Mouse (Mus musculus) cerebellum, adult 11 months (tissue): ENCODE data around the gene Prss40.

ENCODE experiments used
- DNase-seq: peaks from one replicate; pipeline ENCODE4 v3.0.0; 2022

Prss40 gene

GRCm38 (mm10) chr1:34560843-34561242 lies at the start of gene Prss40:
Gene Prss40 (minus strand): TSS chr1:34560943.
- DNase-seq, result no peak

- DNase-seq, result peak; percentile 72
Measured at GRCm38 (mm10) chr1:34602363-34602762, 41.6 kb upstream of the Prss40 start.

- DNase-seq, result no peak
Measured at GRCm38 (mm10) chr1:34601323-34602047, 40.7 kb upstream of the Prss40 start.

- DNase-seq, result no peak
Measured at GRCm38 (mm10) chr1:34600000-34600399, 39.3 kb upstream of the Prss40 start.

- no peak for DNase-seq
Measured at GRCm38 (mm10) chr1:34587298-34588096, 26.8 kb upstream of the Prss40 start.

- DNase-seq, result peak; percentile 45
Measured at GRCm38 (mm10) chr1:34584736-34585135, 24.0 kb upstream of the Prss40 start.

GRCm38 (mm10) chr1:34583821-34584263 lies 23.1 kb upstream of the Prss40 start:
- DNase-seq, result peak; percentile 97

- DNase-seq, result no peak
Measured at GRCm38 (mm10) chr1:34582218-34582617, 21.5 kb upstream of the Prss40 start.

GRCm38 (mm10) chr1:34579782-34580356 lies 19.1 kb upstream of the Prss40 start:
- peak; percentile 66 for DNase-seq

GRCm38 (mm10) chr1:34578851-34579781 lies 18.4 kb upstream of the Prss40 start, which contains the start of gene Amer3:
Gene Amer3 (plus strand): TSS chr1:34579657.
- DNase-seq, result peak; percentile 90

- no peak for DNase-seq
Measured at GRCm38 (mm10) chr1:34573221-34573620, 12.5 kb upstream of the Prss40 start.

GRCm38 (mm10) chr1:34571431-34571830 lies 10.7 kb upstream of the Prss40 start:
- no peak for DNase-seq

GRCm38 (mm10) chr1:34569876-34570275 lies 9.1 kb upstream of the Prss40 start:
- DNase-seq, result no peak

GRCm38 (mm10) chr1:34568120-34568519 lies 7.4 kb upstream of the Prss40 start:
- no peak for DNase-seq

- DNase-seq, result no peak
Measured at GRCm38 (mm10) chr1:34564383-34565045, 3.8 kb upstream of the Prss40 start.

- no peak for DNase-seq
Measured at GRCm38 (mm10) chr1:34554275-34554674, 6.5 kb downstream of the Prss40 start.

- DNase-seq, result no peak
Measured at GRCm38 (mm10) chr1:34553690-34554089, 7.1 kb downstream of the Prss40 start.

GRCm38 (mm10) chr1:34547074-34547473 lies 13.7 kb downstream of the Prss40 start:
- DNase-seq, result no peak

- DNase-seq, result no peak
Measured at GRCm38 (mm10) chr1:34536767-34537485, 23.8 kb downstream of the Prss40 start.

GRCm38 (mm10) chr1:34536291-34536766 lies 24.4 kb downstream of the Prss40 start:
- no peak for DNase-seq
